Mouse (Mus musculus) C2C12 (cell line): ENCODE data around the gene Zp3r.

Source experiments
- CTCF ChIP-seq: IDR thresholded peaks from one replicate; pipeline ENCODE4 v1.5.1; 2011; ENCODE audit not compliant: control insufficient read depth, insufficient read depth, insufficient read length
- MYOG ChIP-seq: IDR thresholded peaks from one replicate; pipeline ENCODE4 v1.6.1; 2011; ENCODE audit not compliant: control insufficient read depth, insufficient read length; ENCODE audit errors: extremely low read depth

DNA sequence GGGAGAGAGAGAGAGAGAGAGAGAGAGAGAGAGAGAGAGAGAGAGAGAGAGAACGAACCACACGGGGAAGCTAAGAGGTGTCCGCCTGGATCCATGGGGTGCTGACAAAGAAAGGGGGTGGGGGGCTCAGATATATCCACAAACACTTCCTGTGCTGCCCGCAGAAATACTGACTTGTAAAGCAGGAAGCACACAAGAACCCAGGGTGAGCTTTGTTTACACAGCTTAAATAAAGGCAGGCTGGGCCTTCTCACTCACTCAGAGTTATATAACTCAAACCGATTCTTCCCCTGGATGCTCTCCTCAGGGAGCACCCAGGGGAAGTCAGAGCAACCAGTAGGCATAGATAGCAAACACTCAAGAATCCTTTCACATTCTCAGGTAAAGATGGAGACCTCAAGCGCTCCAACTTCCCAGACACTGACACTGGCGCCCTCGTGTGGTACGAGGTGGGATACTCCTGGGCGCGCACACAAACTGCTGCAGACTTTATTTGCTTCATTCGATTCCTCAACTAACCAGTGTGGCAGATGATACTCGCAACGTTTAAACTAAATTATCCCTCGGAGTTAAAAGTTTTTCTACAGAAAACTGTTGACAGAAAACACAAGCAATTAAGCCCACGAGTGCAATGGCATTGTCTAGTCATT lies 4.5 kb upstream of the Zp3r start:
- TF ChIP-seq MYOG, result no peak
- peak; percentile 79 for TF ChIP-seq CTCF
